Mouse (Mus musculus): ENCODE measurements around the gene Mecom.

- no peak for TF ChIP-seq GATA1 (IDR thresholded peaks at IDR 0.05; ENCODE audit: low read length)
- TF ChIP-seq TAL1 (IDR thresholded peaks at IDR 0.05; ENCODE audit: low read length), result no peak
Observed at GRCm38 (mm10) chr3:30510105-30510504, 37.7 kb downstream of the Mecom start.
